Mouse (Mus musculus): Measurements from ENCODE around the gene Insig2. TPM values are rescaled to one million over a fixed set of nuclear protein-coding genes. Genes with fewer than 3 reads are reported as not detected.

Insig2 gene
- polyA plus RNA-seq, 1 experiment = 11.2 TPM

DNA sequence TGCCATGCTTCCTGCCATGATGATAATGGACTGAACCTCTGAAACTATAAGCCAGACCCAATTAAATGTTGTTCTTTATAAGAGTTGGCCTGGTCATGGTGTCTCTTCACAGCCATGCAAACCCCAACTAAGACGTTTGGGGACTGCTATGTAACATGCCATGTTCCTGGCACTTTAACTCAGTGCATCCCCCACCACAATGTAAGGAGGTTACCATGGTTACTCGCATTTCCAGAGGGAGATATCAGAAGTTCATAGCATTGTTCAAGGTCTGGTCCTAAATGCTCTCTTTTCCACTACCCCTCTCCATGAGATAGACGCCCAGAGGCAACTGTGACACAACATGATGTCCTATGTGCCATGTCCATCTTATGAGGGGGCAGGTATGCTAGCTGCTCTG is 54.0 kb downstream of the Insig2 start:
- no peak for TF ChIP-seq CTCF (IDR thresholded peaks at IDR 0.05; ENCODE audit: extremely low read depth, insufficient read depth, insufficient read length, insufficient replicate concordance)
- H3K36me3 ChIP-seq (ENCODE audit: control insufficient read depth, insufficient read depth, low read length) = no peaks in the 10 kb centered on the region
- no peak overlapping the region for H3K27ac ChIP-seq (ENCODE audit: insufficient read depth, low read length)
- no peaks in the 10 kb centered on the region for H3K4me1 ChIP-seq (ENCODE audit: control insufficient read depth, insufficient read depth, insufficient read length)
- H3K4me3 ChIP-seq (ENCODE audit: extremely low read depth, insufficient read depth, insufficient read length) = no peak overlapping the region
- DNase-seq (ENCODE audit: low read depth in 1 of 2, low spot score in 2 of 2) = no peak
- no peaks in the 10 kb centered on the region for H3K27me3 ChIP-seq (ENCODE audit: control insufficient read depth, insufficient read depth, low read length)
- WGBS = 84% methylated on average over 3 of the region's 3 CpGs

- DNase-seq (ENCODE audit: low read depth in 1 of 2, low spot score in 2 of 2) = no peak
- no peaks in the 10 kb centered on the region for H3K4me1 ChIP-seq (ENCODE audit: control insufficient read depth, insufficient read depth, insufficient read length)
- no peaks in the 10 kb centered on the region for H3K27me3 ChIP-seq (ENCODE audit: control insufficient read depth, insufficient read depth, low read length)
- no peaks in the 10 kb centered on the region for H3K36me3 ChIP-seq (ENCODE audit: control insufficient read depth, insufficient read depth, low read length)
- WGBS = 86% methylated on average over 4 of the region's 4 CpGs
- TF ChIP-seq POLR2A (IDR thresholded peaks at IDR 0.05; ENCODE audit: low read depth, low read length) (no peak), CTCF (IDR thresholded peaks at IDR 0.05; ENCODE audit: extremely low read depth, insufficient read depth, insufficient read length, insufficient replicate concordance) (no peak)
- no peak overlapping the region for H3K4me3 ChIP-seq (ENCODE audit: extremely low read depth, insufficient read depth, insufficient read length)
- H3K27ac ChIP-seq (ENCODE audit: insufficient read depth, low read length) = no peak overlapping the region
Observed at GRCm38 (mm10) chr1:121277466-121277865, 54.9 kb downstream of the Insig2 start.

DNA sequence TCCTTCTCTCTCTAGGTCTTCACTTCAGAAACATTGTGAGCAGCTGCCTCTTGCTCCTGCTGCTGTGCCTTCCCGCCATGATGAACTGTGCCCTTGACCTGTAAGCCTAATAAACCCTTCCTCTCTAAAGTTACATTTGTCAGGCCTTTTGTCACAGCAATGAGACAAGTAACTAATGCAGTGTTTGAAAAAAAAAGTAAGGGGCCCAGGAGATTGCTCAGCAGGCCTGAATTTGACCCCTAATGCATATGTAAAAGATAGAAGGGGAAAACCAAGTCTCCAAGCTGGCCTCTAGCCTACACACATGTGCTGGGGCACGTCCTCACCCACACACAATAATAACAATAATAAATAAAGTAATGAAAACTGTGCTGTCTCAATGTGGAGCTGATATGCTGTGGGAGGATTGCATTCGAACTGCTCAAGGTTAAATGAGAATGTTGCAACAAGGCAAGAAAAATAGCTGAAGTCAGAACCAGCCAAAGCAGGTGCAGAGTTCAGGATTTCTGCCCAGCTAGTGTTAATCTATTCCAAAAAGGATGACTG is 56.4 kb downstream of the Insig2 start:
- TF ChIP-seq POLR2A (IDR thresholded peaks at IDR 0.05; ENCODE audit: low read depth, low read length) (no peak), CTCF (IDR thresholded peaks at IDR 0.05; ENCODE audit: extremely low read depth, insufficient read depth, insufficient read length, insufficient replicate concordance) (no peak)
- Histone ChIP-seq H3K4me1 (ENCODE audit: control insufficient read depth, insufficient read depth, insufficient read length) (no peaks in the 10 kb centered on the region), H3K36me3 (ENCODE audit: control insufficient read depth, insufficient read depth, low read length) (no peaks in the 10 kb centered on the region), H3K27ac (ENCODE audit: insufficient read depth, low read length) (no peak overlapping the region), H3K4me3 (ENCODE audit: extremely low read depth, insufficient read depth, insufficient read length) (no peak overlapping the region), H3K27me3 (ENCODE audit: control insufficient read depth, insufficient read depth, low read length) (no peaks in the 10 kb centered on the region)
- DNase-seq (ENCODE audit: low read depth in 1 of 2, low spot score in 2 of 2) = no peak
- WGBS = 69% methylated on average over 3 of the region's 3 CpGs

- Histone ChIP-seq H3K4me3 (ENCODE audit: extremely low read depth, insufficient read depth, insufficient read length) (no peak overlapping the region), H3K4me1 (ENCODE audit: control insufficient read depth, insufficient read depth, insufficient read length) (no peaks in the 10 kb centered on the region), H3K36me3 (ENCODE audit: control insufficient read depth, insufficient read depth, low read length) (no peaks in the 10 kb centered on the region), H3K27me3 (ENCODE audit: control insufficient read depth, insufficient read depth, low read length) (no peaks in the 10 kb centered on the region), H3K27ac (ENCODE audit: insufficient read depth, low read length) (no peak overlapping the region)
- no peak for DNase-seq (ENCODE audit: low read depth in 1 of 2, low spot score in 2 of 2)
- no peak for TF ChIP-seq POLR2A (IDR thresholded peaks at IDR 0.05; ENCODE audit: low read depth, low read length)
- no peak for TF ChIP-seq CTCF (IDR thresholded peaks at IDR 0.05; ENCODE audit: extremely low read depth, insufficient read depth, insufficient read length, insufficient replicate concordance)
- 84% methylated on average over 9 of the region's 9 CpGs for WGBS
Observed at GRCm38 (mm10) chr1:121260171-121260741, 72.1 kb downstream of the Insig2 start.

Other genes starting within 250 kb of the Insig2 start
- gene Ccdc93, start 98.5 kb upstream of the Insig2 start, polyA plus RNA-seq (2012; rRNA removed) = 6.0 and 7.2 TPM in 2 replicates
- 0.07 TPM in 1 of 2 replicates, not detected in the other for gene Htr5b, start 195.9 kb upstream of the Insig2 start, polyA plus RNA-seq (2012; rRNA removed)
- gene Ddx18, start 235.4 kb upstream of the Insig2 start, polyA plus RNA-seq (2012; rRNA removed) = 30.1 and 32.1 TPM in 2 replicates

Data from spleen, adult 2 months (tissue).